Mouse (Mus musculus) granulocyte monocyte progenitor cell, adult 5-6 weeks (primary cell): ENCODE measurements around the gene Ncapg2. TPM values are rescaled to one million over a fixed set of nuclear protein-coding genes. Genes with fewer than 3 reads are reported as not detected.

Experiments
- ATAC-seq: replicated peaks from 2 replicates; pipeline ENCODE4 v1.8.0; 2016; ENCODE audit warnings: mild to moderate bottlenecking, moderate TSS enrichment, inconsistent platforms; ENCODE audit not compliant: poor library complexity, severe bottlenecking
- total RNA-seq, 2 experiments: library from RNA; stranded (forward) in 1 of 2; stranded (reverse) in 1 of 2; fragments of 200-712, 200-1000 nt in 1 of 2; fragments of >200 nt in 1 of 2; fragmentation: Nextera tagmentation in 1 of 2; gene quantifications; 2 replicates each; pipeline ENCODE4 v1.2.3; 2014 to 2017

The Ncapg2 gene
- total RNA-seq, 2 experiments from 2014 or later: 54.7 to 113 TPM

DNA sequence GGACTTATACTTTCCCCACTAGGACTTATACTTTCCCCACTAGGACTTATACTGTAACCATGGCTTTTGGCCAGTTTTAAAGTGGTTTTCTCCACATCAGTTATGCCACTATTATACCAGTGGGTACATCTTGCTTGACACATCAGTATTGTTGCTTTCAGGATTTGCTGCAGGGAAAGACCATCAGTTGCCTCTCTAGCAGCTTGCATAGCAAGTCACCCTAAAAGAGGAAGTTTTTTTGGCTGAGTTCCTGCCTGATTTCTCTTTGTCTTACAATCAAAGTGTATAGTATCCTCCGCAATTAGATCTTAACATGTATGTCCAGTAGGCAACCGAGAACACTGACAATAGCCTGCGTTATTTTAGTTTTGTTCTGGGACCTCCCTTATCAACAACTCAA lies 30.9 kb downstream of the Ncapg2 start:
- ATAC-seq: peak; percentile 70

DNA sequence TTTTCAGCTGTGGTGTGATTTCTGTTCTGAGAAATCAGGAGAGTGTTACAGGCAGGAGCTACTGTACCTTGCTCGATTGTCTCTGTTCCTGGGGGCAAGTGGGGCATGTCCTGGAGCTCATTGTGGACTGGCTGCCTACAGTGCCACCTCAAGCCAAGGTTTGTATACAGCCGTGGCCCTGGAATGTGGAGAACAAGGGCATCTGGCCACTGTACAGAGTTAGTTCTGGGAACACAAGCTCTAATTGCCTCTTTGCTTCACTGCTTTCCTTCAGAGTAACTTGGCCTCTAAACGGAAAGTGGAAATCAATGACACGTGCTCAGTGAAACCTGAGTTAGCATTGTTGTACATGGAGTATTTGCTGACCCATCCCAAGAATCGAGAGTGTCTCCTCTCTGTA lies 33.4 kb downstream of the Ncapg2 start:
- no peak for ATAC-seq

DNA sequence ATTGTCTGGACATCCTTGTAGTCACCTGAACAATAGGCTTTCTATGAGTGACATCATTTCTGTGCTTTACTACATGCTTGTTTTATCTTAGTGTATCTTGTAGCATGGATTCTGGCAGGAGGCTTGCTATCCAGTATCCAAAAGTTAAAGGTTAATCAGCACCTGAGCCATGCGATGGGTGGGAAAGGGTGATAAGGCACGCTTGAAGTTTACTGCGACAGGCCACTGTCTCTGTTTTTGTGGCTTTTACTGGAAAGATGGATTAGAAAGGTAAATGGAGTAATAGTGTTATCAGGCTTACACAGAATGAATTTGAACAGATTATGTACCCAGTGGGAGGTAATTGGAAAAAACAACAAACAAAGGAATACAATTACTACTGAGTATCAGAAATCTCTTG lies 37.0 kb downstream of the Ncapg2 start:
- ATAC-seq: no peak

DNA sequence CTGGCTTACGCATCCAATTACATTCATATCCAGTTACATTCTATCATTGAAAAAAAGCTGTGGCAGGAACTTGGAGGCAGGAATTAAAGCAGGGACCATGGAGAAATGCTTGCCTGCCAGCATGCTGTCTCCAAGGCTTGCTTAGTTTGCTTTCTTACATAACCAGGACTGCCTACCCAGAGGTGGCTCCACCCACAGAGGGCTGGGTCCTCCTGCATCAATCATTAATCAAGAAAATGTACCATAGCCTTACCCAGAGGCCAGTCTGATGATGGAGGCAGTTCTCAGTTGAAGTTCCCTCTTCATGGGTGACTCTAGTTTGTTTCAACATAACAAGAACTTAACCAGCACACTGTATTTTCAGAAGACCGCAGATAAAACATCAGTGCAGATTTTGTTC lies 44.3 kb downstream of the Ncapg2 start:
- ATAC-seq: no peak

GRCm38 (mm10) chr12:116460379-116461065 lies 55.3 kb downstream of the Ncapg2 start:
- ATAC-seq: peak; percentile 48

DNA sequence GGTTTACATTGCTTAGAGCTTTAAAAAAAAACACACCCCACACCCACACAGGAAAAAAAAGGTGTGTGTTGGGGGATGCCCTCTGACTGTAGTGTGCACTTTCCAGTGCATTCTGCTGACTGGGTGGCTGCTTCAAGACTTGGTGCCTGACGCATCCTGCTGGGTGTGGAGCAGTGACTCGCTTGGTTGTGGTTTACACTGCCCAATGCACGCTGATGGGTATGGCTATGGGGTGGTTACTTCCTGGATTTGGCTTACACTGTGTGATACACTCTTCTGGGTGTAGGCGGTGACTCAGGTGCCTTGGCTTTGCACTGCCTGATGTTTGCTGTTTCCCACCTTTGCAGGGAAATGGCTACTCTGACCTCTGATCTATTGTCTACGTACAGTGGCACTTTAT lies 61.8 kb downstream of the Ncapg2 start:
- ATAC-seq: peak; percentile 46

- ATAC-seq: no peak
Observed at GRCm38 (mm10) chr12:116468348-116468747, 63.1 kb downstream of the Ncapg2 start.

DNA sequence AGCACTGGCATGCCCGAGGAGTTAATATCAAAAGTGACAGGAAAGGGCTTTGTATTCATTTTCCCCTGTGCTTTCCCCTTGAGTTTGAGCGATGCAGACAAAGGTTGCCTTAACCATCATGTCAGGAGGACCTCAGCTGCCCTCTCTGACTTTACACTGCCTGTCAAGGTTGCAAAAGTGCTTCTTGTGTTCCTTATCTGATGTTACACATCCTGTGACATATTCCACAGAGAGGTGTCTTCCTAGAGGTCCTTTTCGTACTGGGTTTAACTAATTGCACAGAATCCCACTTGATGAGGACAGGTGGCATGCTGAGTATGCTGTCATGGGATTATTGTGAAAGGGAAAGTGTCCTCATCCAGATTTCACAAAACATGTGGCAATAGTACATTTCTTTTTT lies 63.9 kb downstream of the Ncapg2 start:
- peak; percentile 38 for ATAC-seq

GRCm38 (mm10) chr12:116473264-116473663 lies 68.1 kb downstream of the Ncapg2 start:
- ATAC-seq: peak; percentile 82

DNA sequence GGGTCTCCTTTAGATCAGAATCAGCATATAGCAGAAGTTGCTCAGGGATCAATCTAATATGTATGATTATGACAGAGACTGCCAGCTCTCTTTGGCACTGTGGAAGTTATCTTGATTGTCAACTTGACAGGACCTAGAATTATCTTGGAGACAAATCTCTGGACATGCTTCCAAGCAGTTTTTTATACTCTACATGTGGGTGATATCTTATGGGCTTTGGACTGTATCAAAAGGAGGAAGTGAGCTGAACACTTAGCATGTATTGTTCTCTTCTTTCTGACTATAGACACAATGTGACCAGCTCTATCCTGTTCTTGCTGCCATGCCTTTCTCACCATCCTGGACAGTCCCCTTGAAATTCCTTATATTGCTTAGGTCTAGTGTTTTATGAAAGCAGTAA lies 68.6 kb downstream of the Ncapg2 start:
- ATAC-seq: no peak

DNA sequence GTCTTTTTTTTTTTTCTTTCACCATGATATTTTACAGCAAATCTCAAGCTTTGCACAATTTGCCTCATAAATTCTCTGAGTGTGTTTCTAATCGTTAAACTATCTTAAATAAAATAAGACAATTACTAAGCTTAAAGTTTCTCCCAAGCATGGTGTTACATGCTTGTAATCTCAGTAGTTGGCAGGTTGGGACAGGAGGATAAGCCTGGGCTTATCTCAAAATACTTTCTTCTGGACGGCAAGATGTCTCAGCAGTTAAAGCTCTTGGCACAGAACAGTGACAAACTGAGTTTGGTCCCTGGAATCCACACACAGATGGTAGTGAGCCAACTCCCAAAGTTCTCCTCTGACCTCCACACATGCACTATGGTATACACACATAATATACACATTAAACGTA lies 69.5 kb downstream of the Ncapg2 start:
- no peak for ATAC-seq

GRCm38 (mm10) chr12:116478771-116479170 lies 73.6 kb downstream of the Ncapg2 start:
- no peak for ATAC-seq

GRCm38 (mm10) chr12:116481921-116482320 lies 76.7 kb downstream of the Ncapg2 start:
- ATAC-seq: no peak

DNA sequence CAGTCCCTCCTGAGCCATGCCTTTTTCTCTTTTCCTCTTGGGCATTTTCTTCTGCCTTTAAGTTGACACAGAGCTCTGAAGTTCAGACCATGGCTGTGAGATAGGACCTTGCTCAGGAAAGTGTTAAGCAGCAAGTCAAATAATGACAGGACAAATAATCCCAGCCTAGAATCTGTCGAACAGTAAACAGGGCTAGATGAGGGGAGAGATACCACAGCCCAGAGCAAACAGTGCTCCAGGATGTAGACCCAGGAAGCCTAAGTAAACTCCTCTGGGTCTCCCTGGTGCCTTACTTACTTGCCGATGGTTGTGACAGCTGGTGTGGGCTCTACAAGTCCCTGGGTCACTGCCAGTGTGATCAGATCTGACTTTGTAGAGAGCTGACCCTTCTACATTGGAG lies 78.4 kb downstream of the Ncapg2 start:
- no peak for ATAC-seq

DNA sequence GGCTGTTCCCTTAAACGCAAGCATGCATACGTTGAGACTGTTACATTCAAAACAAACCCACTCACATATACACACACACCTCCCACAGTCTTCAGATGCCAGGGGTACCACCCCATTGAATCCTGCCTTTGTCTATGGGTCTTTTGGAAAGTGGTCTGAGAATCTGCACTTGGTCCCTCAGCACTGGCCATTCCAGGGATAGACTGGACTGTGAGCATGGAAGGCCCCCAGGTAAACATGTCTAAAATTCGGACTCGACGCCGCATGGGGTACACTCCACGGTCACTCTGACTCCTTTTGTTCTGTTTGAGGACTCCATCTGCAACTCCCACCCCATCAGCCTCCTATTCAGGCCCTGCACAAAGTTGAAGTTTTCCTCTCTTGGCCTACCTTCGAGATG lies 79.8 kb downstream of the Ncapg2 start:
- ATAC-seq: no peak

DNA sequence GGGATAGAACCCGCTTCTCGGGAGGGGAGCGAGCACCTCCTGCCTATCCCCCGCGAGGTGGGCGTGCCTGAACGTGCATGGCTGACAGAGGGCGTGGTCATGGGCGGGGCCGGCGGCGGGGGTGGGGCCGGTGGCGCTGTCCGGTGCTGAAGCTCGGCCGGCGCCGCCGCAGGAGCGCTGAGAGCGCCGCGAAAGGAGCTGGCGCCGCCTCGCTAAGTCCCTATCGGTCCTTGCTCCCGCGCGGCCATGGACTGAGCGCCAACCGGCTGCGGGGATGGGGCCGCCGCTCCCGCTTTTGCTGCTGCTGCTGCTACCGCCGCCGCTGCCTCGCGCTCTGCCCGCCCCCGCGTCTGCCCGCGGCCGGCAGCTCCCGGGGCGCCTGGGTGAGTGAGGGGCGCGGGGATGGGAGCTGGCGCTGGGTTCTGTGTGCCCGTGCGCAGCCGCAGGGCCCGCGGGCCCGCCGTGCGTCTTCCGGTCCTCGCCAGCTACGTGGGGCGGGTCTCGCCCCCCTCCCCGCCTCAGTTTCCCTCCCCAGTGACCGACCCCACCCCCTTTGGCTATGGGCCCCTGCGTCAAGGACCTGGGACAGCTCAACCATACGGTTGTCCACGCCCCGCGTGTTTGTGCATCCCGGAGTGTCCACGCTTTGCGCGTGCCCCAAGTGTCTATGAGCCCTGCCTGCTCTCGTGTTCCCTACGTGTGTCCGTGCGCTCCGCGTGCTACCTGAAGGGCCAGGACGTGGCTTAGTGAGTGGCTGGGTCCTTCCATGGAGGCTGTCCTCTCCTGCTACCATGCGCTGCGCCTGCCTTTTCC lies 80.6 kb downstream of the Ncapg2 start, which contains the start of gene Ptprn2:
Ptprn2 (plus strand) TSS at position 130 of the 813 bp plus-strand sequence.
- peak; percentile 86 for ATAC-seq

DNA sequence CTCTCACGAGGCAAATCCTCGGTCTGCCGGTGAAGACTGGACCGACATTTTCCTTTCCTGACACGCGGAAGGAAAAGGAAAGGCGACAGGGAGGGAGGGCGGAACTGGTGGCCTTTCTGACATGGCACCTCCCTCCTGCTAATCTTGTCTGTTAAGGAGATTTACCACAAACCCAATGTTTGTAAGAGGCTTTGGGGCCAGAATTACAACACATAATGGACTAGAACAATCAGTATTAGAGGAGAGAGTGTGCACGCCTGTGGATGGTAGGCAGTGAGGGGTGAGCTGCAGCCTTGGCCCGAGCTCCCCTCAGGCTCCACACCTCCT lies 81.2 kb downstream of the Ncapg2 start:
- ATAC-seq: no peak

DNA sequence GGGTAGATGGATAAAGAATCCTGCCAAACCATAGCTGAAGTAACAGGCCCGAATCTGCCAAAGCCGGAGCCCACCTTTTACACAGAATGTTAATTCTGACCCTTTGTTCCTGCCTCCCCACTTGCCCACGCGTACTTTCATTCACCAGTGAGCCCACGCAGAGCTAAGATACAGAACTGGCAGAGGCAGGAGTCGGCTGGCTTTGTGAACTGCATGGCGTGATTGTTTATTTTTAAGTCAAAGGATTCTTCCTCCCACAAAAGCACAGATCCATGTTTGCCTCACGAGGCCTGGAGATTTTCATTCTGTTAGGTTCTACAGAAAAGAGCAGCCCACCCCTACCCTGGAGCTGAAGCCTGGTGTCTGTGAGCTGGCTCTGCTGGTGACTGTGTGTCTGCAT lies 83.6 kb downstream of the Ncapg2 start:
- no peak for ATAC-seq

GRCm38 (mm10) chr12:116490575-116491356 lies 85.6 kb downstream of the Ncapg2 start:
- no peak for ATAC-seq

- no peak for ATAC-seq
Observed at GRCm38 (mm10) chr12:116498666-116499065, 93.5 kb downstream of the Ncapg2 start.

GRCm38 (mm10) chr12:116500652-116501051 lies 95.5 kb downstream of the Ncapg2 start:
- no peak for ATAC-seq
